Mouse (Mus musculus): ENCODE measurements around the gene Olfm1. TPM values are rescaled to one million over a fixed set of nuclear protein-coding genes. Genes with fewer than 3 reads are reported as not detected.

Olfm1 gene
- polyA plus RNA-seq, 1 experiment from 2014 or later: 113 TPM

DNA sequence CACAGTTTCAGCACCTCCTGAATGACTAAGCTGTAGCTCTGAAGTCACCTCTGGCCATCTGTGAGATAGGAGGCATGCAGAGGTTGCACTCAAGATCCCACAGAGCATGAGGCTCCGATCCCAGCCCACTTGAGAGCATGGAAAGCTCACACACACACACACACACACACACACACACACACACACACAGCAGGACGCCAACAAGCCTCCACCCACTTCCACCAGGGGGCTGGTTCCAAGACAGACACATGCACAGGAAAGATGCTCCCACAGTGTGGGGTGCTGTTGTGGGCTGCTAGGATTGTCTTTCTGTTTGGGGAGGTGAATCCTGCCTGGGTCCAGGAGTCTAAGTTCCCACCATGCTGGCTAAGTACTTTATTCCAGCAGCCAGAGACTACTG is 29.0 kb downstream of the Olfm1 start:
- H3K27me3 ChIP-seq (ENCODE audit: insufficient read depth, poor library complexity, severe bottlenecking): no peaks in the 10 kb centered on the region
- H3K9me3 ChIP-seq: no peaks in the 10 kb centered on the region
- no peak for DNase-seq (ENCODE audit: low spot score)
- peaks cover 80% of the 10 kb centered on the region for H3K36me3 ChIP-seq
- peaks cover 20% of the 10 kb centered on the region for H3K4me1 ChIP-seq (replicated peaks)
- no peak overlapping the region for H3K27ac ChIP-seq
- no peak overlapping the region for H3K4me3 ChIP-seq
- 83% methylated on average over 2 of the region's 2 CpGs for WGBS

DNA sequence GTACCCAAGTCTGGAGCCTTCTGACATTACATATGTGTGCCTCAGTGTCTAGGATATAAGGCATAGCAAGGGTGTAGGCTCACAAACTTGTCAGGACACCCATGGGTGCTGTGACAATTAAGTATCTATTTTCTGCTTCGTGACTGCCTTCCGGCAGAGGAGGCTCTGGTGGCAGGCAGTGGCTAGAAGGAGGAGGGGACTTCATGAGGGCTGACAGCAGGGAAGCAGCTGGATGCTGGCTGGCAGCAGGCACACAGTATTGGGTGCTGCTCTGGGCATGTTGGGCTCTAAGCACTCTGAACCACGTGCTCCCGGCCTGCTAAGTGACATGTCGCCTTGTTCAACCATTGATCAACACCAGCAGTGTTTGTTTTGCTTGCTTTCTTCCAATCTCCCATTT is 32.0 kb downstream of the Olfm1 start:
- Histone ChIP-seq H3K27me3 (ENCODE audit: insufficient read depth, poor library complexity, severe bottlenecking) (no peaks in the 10 kb centered on the region), H3K27ac (no peak overlapping the region), H3K36me3 (peaks cover 67% of the 10 kb centered on the region), H3K4me1 (replicated peaks) (peaks cover 31% of the 10 kb centered on the region), H3K4me3 (no peak overlapping the region), H3K9me3 (no peaks in the 10 kb centered on the region)
- no peak for DNase-seq (ENCODE audit: low spot score)
- WGBS: 70% methylated on average over 5 of the region's 5 CpGs

- H3K9me3 ChIP-seq: no peaks in the 10 kb centered on the region
- H3K36me3 ChIP-seq: peaks cover 74% of the 10 kb centered on the region
- no peak overlapping the region for H3K4me3 ChIP-seq
- DNase-seq (ENCODE audit: low spot score): no peak
- H3K27me3 ChIP-seq (ENCODE audit: insufficient read depth, poor library complexity, severe bottlenecking): no peaks in the 10 kb centered on the region
- H3K27ac ChIP-seq: no peak overlapping the region
- 63% methylated on average over 3 of the region's 3 CpGs for WGBS
- H3K4me1 ChIP-seq (replicated peaks): peaks cover 25% of the 10 kb centered on the region
Measured at GRCm38 (mm10) chr2:28225906-28226305, 33.1 kb downstream of the Olfm1 start.

GRCm38 (mm10) chr2:28226971-28227370 is 34.2 kb downstream of the Olfm1 start:
- Histone ChIP-seq H3K27ac (no peak overlapping the region), H3K4me3 (no peak overlapping the region), H3K9me3 (no peaks in the 10 kb centered on the region), H3K4me1 (replicated peaks) (peaks cover 23% of the 10 kb centered on the region), H3K36me3 (peaks cover 70% of the 10 kb centered on the region), H3K27me3 (ENCODE audit: insufficient read depth, poor library complexity, severe bottlenecking) (no peaks in the 10 kb centered on the region)
- WGBS: 66% methylated on average over 5 of the region's 5 CpGs
- no peak for DNase-seq (ENCODE audit: low spot score)

DNA sequence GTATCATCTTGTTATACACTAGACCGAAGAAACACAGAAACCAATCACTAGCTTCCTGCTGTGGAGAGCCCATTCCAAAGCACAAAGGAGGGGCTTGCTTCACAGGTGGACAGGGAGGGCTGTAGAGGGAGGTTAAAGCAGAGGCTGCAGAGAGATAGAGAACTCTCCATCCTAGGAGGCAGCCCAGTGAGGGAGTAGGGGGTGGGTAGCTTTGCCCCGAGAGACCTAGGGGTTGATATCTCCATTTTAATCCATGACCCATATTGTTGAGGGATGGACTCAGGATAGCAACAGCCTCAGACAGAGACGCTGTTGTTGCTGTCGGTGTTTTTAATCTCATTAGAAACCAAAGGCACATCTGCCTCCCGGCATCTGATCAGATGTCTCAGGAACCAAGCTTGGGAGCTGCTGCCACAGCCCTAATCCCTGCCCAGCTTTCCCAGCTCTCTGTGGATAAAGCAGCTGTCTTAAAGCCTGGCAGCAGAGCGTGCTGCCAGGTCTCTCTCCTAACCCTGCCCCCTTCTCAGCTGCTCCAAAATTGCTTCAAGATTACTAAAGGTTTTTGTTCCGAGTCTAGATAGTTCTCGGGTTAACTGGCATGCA is 34.9 kb downstream of the Olfm1 start:
- H3K4me3 ChIP-seq: no peak overlapping the region
- H3K27me3 ChIP-seq (ENCODE audit: insufficient read depth, poor library complexity, severe bottlenecking): no peaks in the 10 kb centered on the region
- H3K9me3 ChIP-seq: no peaks in the 10 kb centered on the region
- peak; percentile 10 for DNase-seq (ENCODE audit: low spot score)
- peaks cover 16% of the 10 kb centered on the region for H3K4me1 ChIP-seq (replicated peaks)
- H3K27ac ChIP-seq: peak overlapping the region; percentile 46; the same call in 1 of the 2 replicates
- peaks cover 63% of the 10 kb centered on the region for H3K36me3 ChIP-seq
- 40% methylated on average over 8 of the region's 8 CpGs for WGBS

- peak overlapping the region; percentile 46; the same call in 1 of the 2 replicates for H3K27ac ChIP-seq
- H3K9me3 ChIP-seq: no peaks in the 10 kb centered on the region
- peaks cover 15% of the 10 kb centered on the region for H3K4me1 ChIP-seq (replicated peaks)
- H3K4me3 ChIP-seq: no peak overlapping the region
- H3K36me3 ChIP-seq: peaks cover 56% of the 10 kb centered on the region
- no peak for DNase-seq (ENCODE audit: low spot score)
- 94% methylated on average over 4 of the region's 4 CpGs for WGBS
- H3K27me3 ChIP-seq (ENCODE audit: insufficient read depth, poor library complexity, severe bottlenecking): no peaks in the 10 kb centered on the region
Measured at GRCm38 (mm10) chr2:28228364-28228763, 35.6 kb downstream of the Olfm1 start.

DNA sequence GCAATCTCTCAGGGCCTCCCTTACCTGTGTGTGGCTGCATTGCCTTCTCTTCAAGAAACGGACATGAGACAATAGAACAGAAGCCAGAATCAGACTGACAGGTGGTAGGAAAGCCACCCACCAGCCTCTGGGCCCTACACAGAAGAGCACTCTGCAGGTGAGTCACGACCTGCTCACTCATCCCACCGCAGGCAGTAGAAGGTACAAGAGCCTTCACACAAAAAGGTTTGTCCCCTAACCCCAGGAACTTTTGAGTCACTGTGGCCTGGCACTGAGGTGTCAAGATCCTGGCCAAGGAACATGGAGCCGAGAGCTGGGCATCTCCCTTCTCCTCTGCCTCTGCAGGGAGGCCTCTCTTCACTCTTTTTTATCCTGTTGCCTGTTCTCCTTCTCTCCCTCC is 42.3 kb downstream of the Olfm1 start:
- Histone ChIP-seq H3K4me1 (replicated peaks) (no peaks in the 10 kb centered on the region; the same call in 1 of the 2 replicates), H3K36me3 (peaks cover 14% of the 10 kb centered on the region), H3K27ac (no peak overlapping the region), H3K9me3 (no peaks in the 10 kb centered on the region), H3K4me3 (no peak overlapping the region), H3K27me3 (ENCODE audit: insufficient read depth, poor library complexity, severe bottlenecking) (no peaks in the 10 kb centered on the region)
- no peak for DNase-seq (ENCODE audit: low spot score)
- 73% methylated on average over 4 of the region's 4 CpGs for WGBS

DNA sequence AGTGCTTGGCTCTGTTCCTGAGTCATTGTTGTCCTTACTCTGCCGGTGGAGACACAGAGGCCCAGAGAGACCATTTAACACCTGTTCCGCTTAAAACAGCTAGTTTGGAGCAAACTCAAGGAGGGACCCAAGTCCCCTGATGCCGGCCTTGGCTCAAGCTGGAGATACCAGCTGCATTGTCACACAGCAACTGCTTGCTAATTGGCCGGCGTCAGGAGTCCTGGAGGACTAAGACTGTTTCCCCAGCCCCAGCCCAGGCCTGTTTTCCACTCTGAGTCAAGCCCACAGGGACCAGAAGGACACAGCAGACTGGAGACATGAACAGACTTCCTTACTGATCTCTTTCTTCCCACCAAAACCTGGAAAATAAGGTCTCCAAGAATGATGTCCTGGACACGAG is 43.7 kb downstream of the Olfm1 start:
- H3K36me3 ChIP-seq: 0 out of 2 replicates have a peak, but pooled peaks cover under 1% of the 10 kb centered on the region
- no peaks in the 10 kb centered on the region for H3K9me3 ChIP-seq
- no peak overlapping the region for H3K4me3 ChIP-seq
- no peak overlapping the region for H3K27ac ChIP-seq
- H3K4me1 ChIP-seq (replicated peaks): no peaks in the 10 kb centered on the region; the same call in 1 of the 2 replicates
- H3K27me3 ChIP-seq (ENCODE audit: insufficient read depth, poor library complexity, severe bottlenecking): no peaks in the 10 kb centered on the region
- WGBS: 82% methylated on average over 6 of the region's 6 CpGs
- no peak for DNase-seq (ENCODE audit: low spot score)

DNA sequence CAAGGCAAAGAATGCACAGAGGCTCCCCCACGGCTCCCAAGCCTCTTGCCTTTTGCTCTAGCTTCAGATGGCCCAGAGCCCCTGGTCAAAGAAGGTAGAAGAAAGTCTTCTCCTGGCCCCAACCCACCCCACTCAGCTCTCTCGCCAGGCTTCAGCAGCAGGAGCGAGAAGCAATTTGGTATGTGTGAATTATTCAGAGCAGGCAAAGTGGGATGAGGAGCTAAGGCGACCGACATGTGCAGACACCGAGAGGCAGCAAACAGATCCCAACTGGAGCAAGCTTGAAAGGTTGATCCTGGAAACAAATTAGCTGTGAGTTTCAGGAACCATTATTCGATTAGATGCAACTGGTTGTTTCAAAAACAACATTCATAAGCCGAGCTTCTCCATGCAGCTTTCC is 46.8 kb downstream of the Olfm1 start:
- Histone ChIP-seq H3K36me3 (no peaks in the 10 kb centered on the region), H3K4me3 (no peak overlapping the region), H3K9me3 (no peaks in the 10 kb centered on the region), H3K27me3 (ENCODE audit: insufficient read depth, poor library complexity, severe bottlenecking) (no peaks in the 10 kb centered on the region), H3K27ac (no peak overlapping the region), H3K4me1 (replicated peaks) (peaks cover 9% of the 10 kb centered on the region; the same call in 1 of the 2 replicates)
- WGBS: 82% methylated on average over 8 of the region's 8 CpGs
- DNase-seq (ENCODE audit: low spot score): no peak

DNA sequence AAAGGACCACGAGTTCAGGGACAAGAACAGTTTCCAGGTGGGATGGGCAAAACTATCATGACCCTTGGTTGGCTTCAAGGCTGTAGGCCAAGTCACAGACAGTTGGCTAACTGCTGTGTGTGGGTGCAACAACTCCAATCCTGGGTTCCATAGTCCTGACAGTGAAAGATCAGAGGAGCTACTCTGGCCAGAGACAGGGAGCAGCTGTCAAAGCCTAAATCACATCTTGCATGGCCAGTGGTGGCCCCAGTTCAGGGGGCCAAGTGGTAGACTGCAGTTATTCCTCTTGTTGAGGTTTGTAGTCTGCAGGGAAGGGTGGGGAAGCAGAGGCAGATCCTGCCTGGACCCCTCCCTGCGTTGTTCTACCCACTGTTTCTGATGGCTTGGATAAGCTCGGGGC is 48.1 kb downstream of the Olfm1 start:
- no peaks in the 10 kb centered on the region for H3K9me3 ChIP-seq
- WGBS: 79% methylated on average over 3 of the region's 3 CpGs
- H3K4me1 ChIP-seq (replicated peaks): peaks cover 12% of the 10 kb centered on the region
- no peaks in the 10 kb centered on the region for H3K27me3 ChIP-seq (ENCODE audit: insufficient read depth, poor library complexity, severe bottlenecking)
- H3K4me3 ChIP-seq: no peak overlapping the region
- H3K36me3 ChIP-seq: no peaks in the 10 kb centered on the region
- H3K27ac ChIP-seq: no peak overlapping the region
- no peak for DNase-seq (ENCODE audit: low spot score)

DNA sequence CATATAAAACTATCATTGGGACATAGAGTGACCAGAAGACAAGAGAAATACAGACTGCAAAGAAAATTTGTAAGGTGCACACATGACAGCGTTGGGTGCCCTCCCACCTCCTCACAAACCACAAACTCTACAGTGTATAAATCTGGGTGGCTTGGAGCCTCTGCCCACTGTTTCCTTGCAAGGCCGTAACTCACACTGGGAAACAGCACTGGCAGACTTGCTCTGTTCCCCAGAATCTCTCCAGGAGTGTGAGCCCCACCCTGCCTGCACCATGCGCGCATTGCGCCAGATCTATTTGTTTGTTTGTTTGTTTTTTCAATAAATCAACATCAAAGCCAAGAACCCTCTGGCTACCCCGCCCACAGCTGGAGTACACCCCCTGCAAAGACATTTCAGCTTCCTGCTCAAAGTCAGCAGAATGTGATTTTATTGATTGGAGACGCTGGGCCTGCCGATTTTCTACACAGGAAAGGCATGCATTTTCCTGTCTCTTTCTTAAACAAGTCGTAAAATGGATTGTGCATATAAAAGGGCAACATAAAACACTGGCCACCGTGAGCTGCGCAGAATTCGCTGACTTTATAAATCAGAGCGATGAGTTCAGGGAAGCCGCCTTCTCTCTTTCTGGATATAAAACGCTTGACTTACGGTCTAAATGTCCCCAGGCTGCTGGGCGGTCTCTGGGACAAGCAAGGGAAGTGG is 48.9 kb downstream of the Olfm1 start:
- H3K27ac ChIP-seq: no peak overlapping the region

DNA sequence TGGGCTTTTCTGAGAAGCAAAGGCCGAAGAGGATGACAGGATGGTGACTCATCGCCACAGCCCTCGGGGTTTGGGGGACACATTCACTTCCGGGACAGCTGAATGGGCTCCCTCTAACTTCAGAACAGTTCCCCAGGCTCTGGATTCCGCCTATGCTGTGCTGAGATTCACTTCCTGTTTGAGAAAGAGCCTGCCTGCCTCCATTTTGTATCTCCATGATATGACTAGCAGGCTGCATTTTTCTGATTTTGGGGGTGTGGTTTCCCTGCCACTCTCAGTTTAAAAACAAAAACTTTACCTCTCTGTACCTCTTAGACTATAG is 49.4 kb downstream of the Olfm1 start:
- Histone ChIP-seq H3K9me3 (no peaks in the 10 kb centered on the region), H3K4me1 (replicated peaks) (peaks cover 12% of the 10 kb centered on the region), H3K36me3 (no peaks in the 10 kb centered on the region), H3K27ac (no peak overlapping the region), H3K27me3 (ENCODE audit: insufficient read depth, poor library complexity, severe bottlenecking) (no peaks in the 10 kb centered on the region; the same call in 1 of the 2 replicates), H3K4me3 (no peak overlapping the region)
- DNase-seq (ENCODE audit: low spot score): no peak
- 73% methylated on average over 5 of the region's 5 CpGs for WGBS

More for the DNA sequence above, 48.9 kb downstream of the Olfm1 start:
- Histone ChIP-seq H3K4me3 (no peak overlapping the region), H3K4me1 (replicated peaks) (peaks cover 12% of the 10 kb centered on the region), H3K27me3 (ENCODE audit: insufficient read depth, poor library complexity, severe bottlenecking) (no peaks in the 10 kb centered on the region), H3K36me3 (no peaks in the 10 kb centered on the region), H3K9me3 (no peaks in the 10 kb centered on the region)
- DNase-seq (ENCODE audit: low spot score): no peak
- WGBS: 82% methylated on average over 17 of the region's 17 CpGs

GRCm38 (mm10) chr2:28244667-28245395 is 52.0 kb downstream of the Olfm1 start:
- Histone ChIP-seq H3K27me3 (ENCODE audit: insufficient read depth, poor library complexity, severe bottlenecking) (no peaks in the 10 kb centered on the region; the same call in 1 of the 2 replicates), H3K27ac (peak overlapping the region; percentile 14; the same call in 1 of the 2 replicates), H3K4me3 (no peak overlapping the region), H3K36me3 (no peaks in the 10 kb centered on the region), H3K4me1 (replicated peaks) (peaks cover 12% of the 10 kb centered on the region), H3K9me3 (no peaks in the 10 kb centered on the region)
- 65% methylated on average over 8 of the region's 8 CpGs for whole genome bisulfite sequencing
- DNase-seq (ENCODE audit: low spot score): no peak

All from hindbrain, embryonic 10.5 days (tissue).